Mouse (Mus musculus) liver, embryonic 18 days (tissue): ENCODE data around the gene Slc38a7. TPM values are rescaled to one million over a fixed set of nuclear protein-coding genes. Genes with fewer than 3 reads are reported as not detected.

ENCODE experiments used
- polyA plus RNA-seq: library from polyadenylated mRNA; depleted of rRNA; stranded (reverse); fragments of >200 nt; gene quantifications from 2 replicates; pipeline ENCODE4 v1.2.3, GENCODE M21; 2012; rRNA removed

Slc38a7 gene
- 7.5 and 7.9 TPM in 2 replicates for polyA plus RNA-seq

GRCm38 (mm10) chr8:95853102-95853843, at the start of gene Slc38a7:
Gene Slc38a7 (minus strand): TSS chr8:95853539.

GRCm38 (mm10) chr8:95888285-95889136, 35.2 kb upstream of the Slc38a7 start, which contains the start of gene Got2:
Gene Got2 (minus strand): TSS chr8:95888547.

GRCm38 (mm10) chr8:95825162-95825561, 28.2 kb downstream of the Slc38a7 start, which contains the start of gene Sap18b:
Gene Sap18b (plus strand): TSS chr8:95825346.

GRCm38 (mm10) chr8:95807331-95807843, 46.0 kb downstream of the Slc38a7 start, which contains the start of gene Cnot1:
Gene Cnot1 (minus strand): TSS chr8:95807464.

Other genes with a start within 250 kb of the Slc38a7 start
- gene Gins3, start 220.1 kb downstream of the Slc38a7 start, polyA plus RNA-seq = 2.9 and 3.1 TPM in 2 replicates
- gene Ndrg4, start 176.6 kb downstream of the Slc38a7 start, polyA plus RNA-seq = 0.60 and 0.63 TPM in 2 replicates
- gene Setd6, start 137.7 kb downstream of the Slc38a7 start, polyA plus RNA-seq = 10.7 and 13.1 TPM in 2 replicates
- 34.5 and 37.4 TPM in 2 replicates for gene Cnot1, start 46.1 kb downstream of the Slc38a7 start, polyA plus RNA-seq
- gene Sap18b, start 28.2 kb downstream of the Slc38a7 start, polyA plus RNA-seq = 75.6 and 77.6 TPM in 2 replicates
- 197 and 223 TPM in 2 replicates for gene Got2, start 35.0 kb upstream of the Slc38a7 start, polyA plus RNA-seq